Mouse (Mus musculus) embryonic facial prominence, embryonic 11.5 days (tissue): ENCODE measurements around the gene Gm4353. TPM values are rescaled to one million over a fixed set of nuclear protein-coding genes. Genes with fewer than 3 reads are reported as not detected.
"Not testable (repeated sequence)": the region's sequence is repeated elsewhere in the genome, so short reads cannot be mapped to it uniquely, and the experiment has no call there.

Experiments used
- ATAC-seq: fragments of 200-750 bp; cut with Nextera tagmentation; replicated peaks from 2 replicates; pipeline ENCODE4 v1.8.0; 2017; ENCODE audit warnings: low read depth; ENCODE audit not compliant: insufficient number of reproducible peaks, low FRiP score, low TSS enrichment
- DNase-seq: peaks from one replicate; pipeline ENCODE4 v3.0.0-alpha.2; 2015; ENCODE audit warnings: low spot score
- H3K27ac ChIP-seq: fragments of 300-500 bp; sonication (generic); replicated peaks from 2 replicates; pipeline ENCODE4 v1.5.1; 2014; ENCODE audit warnings: mild to moderate bottlenecking, low read depth, low read length, control low read depth
- H3K27me3 ChIP-seq: fragments of 300-500 bp; sonication (generic); 2 replicates; pipeline ENCODE4 v1.6.1; 2014; ENCODE audit warnings: mild to moderate bottlenecking, low read length, moderate library complexity, mixed read lengths; ENCODE audit not compliant: control insufficient read depth, insufficient read depth
- H3K36me3 ChIP-seq: fragments of 300-500 bp; sonication (generic); replicated peaks from 2 replicates; pipeline ENCODE4 v1.6.1; 2014; ENCODE audit warnings: low read depth, mild to moderate bottlenecking, low read length, moderate library complexity, mixed read lengths; ENCODE audit not compliant: control insufficient read depth, insufficient read depth
- H3K4me1 ChIP-seq: fragments of 300-500 bp; sonication (generic); 2 replicates; pipeline ENCODE4 v1.6.1; 2014; ENCODE audit warnings: low read length, mixed read lengths; ENCODE audit not compliant: control insufficient read depth, insufficient read depth
- H3K4me2 ChIP-seq: fragments of 300-500 bp; sonication (generic); 2 replicates; pipeline ENCODE4 v1.6.1; 2014; ENCODE audit warnings: low read depth, mild to moderate bottlenecking, control low read depth, low read length, moderate library complexity
- H3K4me3 ChIP-seq: fragments of 300-500 bp; sonication (generic); 2 replicates; pipeline ENCODE4 v1.5.1; 2014; ENCODE audit warnings: low read depth, low read length, control low read depth
- H3K9ac ChIP-seq: fragments of 300-500 bp; sonication (generic); replicated peaks from 2 replicates; pipeline ENCODE4 v1.6.1; 2014; ENCODE audit warnings: mild to moderate bottlenecking, control low read depth, low read length
- H3K9me3 ChIP-seq: fragments of 300-500 bp; sonication (generic); replicated peaks from 2 replicates; pipeline ENCODE4 v1.6.1; 2016; ENCODE audit warnings: mild to moderate bottlenecking, low read length, inconsistent platforms, mixed read lengths; ENCODE audit not compliant: control insufficient read depth
- WGBS: fragments of 180-500 bp; shearing (Covaris S2); extraction: QIAGEN DNeasy Blood & Tissue Kit; methylation state at CpG from one replicate; pipeline ENCODE4 v1.1.7; 2014; 5-methylcytosine and 5-hydroxymethylcytosine counted together
- polyA plus RNA-seq: library from polyadenylated mRNA; unstranded; fragments of >200 nt; fragmentation: Nextera tagmentation; extraction: Ambion mirVana; gene quantifications from 2 replicates; pipeline ENCODE4 v1.2.1, GENCODE M21; 2014

Gene Gm4353
- 0.72 and 1.0 TPM in 2 replicates for polyA plus RNA-seq

- 94% methylated on average over 11 of the region's 11 CpGs for WGBS
Measured at GRCm38 (mm10) chr7:116084366-116084765, at the start of gene Gm4353. Gene Gm4353, minus strand, starts transcription at chr7:116084635.

GRCm38 (mm10) chr7:116132078-116132477 lies 47.6 kb upstream of the Gm4353 start:
- Histone ChIP-seq H3K9ac (no peak overlapping the region), H3K4me3 (no peak overlapping the region), H3K9me3 (no peaks in the 10 kb centered on the region), H3K27ac (no peak overlapping the region), H3K4me1 (no peaks in the 10 kb centered on the region), H3K27me3 (no peaks in the 10 kb centered on the region), H3K4me2 (no peak overlapping the region), H3K36me3 (no peaks in the 10 kb centered on the region)
- 3% methylated on average over 5 of the region's 5 CpGs for WGBS
- ATAC-seq (peak; percentile 46; the same call in 1 of the 2 replicates), DNase-seq (peak; percentile 85)

More at GRCm38 (mm10) chr7:116084366-116084765, at the start of gene Gm4353:
- H3K27ac ChIP-seq, ATAC-seq, H3K36me3 ChIP-seq, H3K4me3 ChIP-seq, H3K9me3 ChIP-seq, H3K9ac ChIP-seq, H3K4me2 ChIP-seq, H3K4me1 ChIP-seq, DNase-seq, H3K27me3 ChIP-seq: not testable (repeated sequence)

- no peak overlapping the region for H3K4me3 ChIP-seq
- no peaks in the 10 kb centered on the region for H3K9me3 ChIP-seq
- DNase-seq, result peak; percentile 40
- WGBS, result 16% methylated on average over 4 of the region's 4 CpGs
- H3K9ac ChIP-seq, result no peak overlapping the region
- H3K36me3 ChIP-seq, result no peaks in the 10 kb centered on the region
- no peak for ATAC-seq
- H3K27me3 ChIP-seq, result no peaks in the 10 kb centered on the region
- no peak overlapping the region for H3K4me2 ChIP-seq
- no peak overlapping the region for H3K27ac ChIP-seq
- no peaks in the 10 kb centered on the region for H3K4me1 ChIP-seq
Measured at GRCm38 (mm10) chr7:116131390-116131789, 47.0 kb upstream of the Gm4353 start.

- no peak overlapping the region for H3K4me3 ChIP-seq
- no peak for ATAC-seq
- H3K9ac ChIP-seq, result no peak overlapping the region
- H3K9me3 ChIP-seq, result no peaks in the 10 kb centered on the region
- H3K4me2 ChIP-seq, result no peak overlapping the region
- no peaks in the 10 kb centered on the region for H3K36me3 ChIP-seq
- 83% methylated on average over 10 of the region's 10 CpGs for WGBS
- no peak overlapping the region for H3K27ac ChIP-seq
- H3K4me1 ChIP-seq, result no peaks in the 10 kb centered on the region
- no peak for DNase-seq
- H3K27me3 ChIP-seq, result no peaks in the 10 kb centered on the region
Measured at GRCm38 (mm10) chr7:116129374-116129773, 44.9 kb upstream of the Gm4353 start.

GRCm38 (mm10) chr7:116128286-116128685 lies 43.9 kb upstream of the Gm4353 start:
- H3K27me3 ChIP-seq, result no peaks in the 10 kb centered on the region
- WGBS, result 92% methylated on average over 8 of the region's 8 CpGs
- ATAC-seq (no peak), DNase-seq (no peak)
- no peak overlapping the region for H3K4me2 ChIP-seq
- no peaks in the 10 kb centered on the region for H3K9me3 ChIP-seq
- H3K4me1 ChIP-seq, result no peaks in the 10 kb centered on the region
- H3K36me3 ChIP-seq, result no peaks in the 10 kb centered on the region
- H3K27ac ChIP-seq, result no peak overlapping the region
- H3K9ac ChIP-seq, result no peak overlapping the region
- no peak overlapping the region for H3K4me3 ChIP-seq

GRCm38 (mm10) chr7:116127052-116127451 lies 42.6 kb upstream of the Gm4353 start:
- no peak overlapping the region for H3K27ac ChIP-seq
- no peaks in the 10 kb centered on the region for H3K4me1 ChIP-seq
- no peak overlapping the region for H3K9ac ChIP-seq
- H3K4me3 ChIP-seq, result no peak overlapping the region
- H3K9me3 ChIP-seq, result no peaks in the 10 kb centered on the region
- H3K4me2 ChIP-seq, result no peak overlapping the region
- no peaks in the 10 kb centered on the region for H3K36me3 ChIP-seq
- ATAC-seq (no peak), DNase-seq (no peak)
- H3K27me3 ChIP-seq, result no peaks in the 10 kb centered on the region
- WGBS, result 66% methylated on average over 2 of the region's 2 CpGs

- no peak overlapping the region for H3K9ac ChIP-seq
- no peaks in the 10 kb centered on the region for H3K9me3 ChIP-seq
- H3K4me3 ChIP-seq, result no peak overlapping the region
- WGBS, result 80% methylated on average over 7 of the region's 7 CpGs
- DNase-seq, result no peak
- H3K4me2 ChIP-seq, result no peak overlapping the region
- ATAC-seq, result no peak
- no peaks in the 10 kb centered on the region for H3K36me3 ChIP-seq
- no peaks in the 10 kb centered on the region for H3K4me1 ChIP-seq
- H3K27me3 ChIP-seq, result no peaks in the 10 kb centered on the region
- no peak overlapping the region for H3K27ac ChIP-seq
Measured at GRCm38 (mm10) chr7:116125671-116126070, 41.2 kb upstream of the Gm4353 start.

- DNase-seq, result no peak
- no peak overlapping the region for H3K4me3 ChIP-seq
- H3K4me2 ChIP-seq, result no peak overlapping the region
- H3K4me1 ChIP-seq, result no peaks in the 10 kb centered on the region
- 65% methylated on average over 12 of the region's 12 CpGs for WGBS
- 0 out of 2 replicates have a peak, but pooled peaks have one; percentile 40 for ATAC-seq
- no peaks in the 10 kb centered on the region for H3K9me3 ChIP-seq
- H3K36me3 ChIP-seq, result no peaks in the 10 kb centered on the region
- H3K27ac ChIP-seq, result no peak overlapping the region
- H3K9ac ChIP-seq, result no peak overlapping the region
- H3K27me3 ChIP-seq, result no peaks in the 10 kb centered on the region
Measured at GRCm38 (mm10) chr7:116124057-116124456, 39.6 kb upstream of the Gm4353 start.
